Mouse (Mus musculus): ENCODE data around the gene Hsf2bp. TPM values are rescaled to one million over a fixed set of nuclear protein-coding genes. Genes with fewer than 3 reads are reported as not detected.

Hsf2bp gene
- polyA plus RNA-seq, 2 experiments: 0.07 to 0.10 TPM

- peaks cover 11% of the 10 kb centered on the region for H3K36me3 ChIP-seq (replicated peaks; ENCODE audit: control insufficient read depth, insufficient read depth, low read depth)
- 74% methylated on average over 6 of the region's 6 CpGs for WGBS (ENCODE audit: insufficient replicate concordance)
- no peak for TF ChIP-seq CTCF (IDR thresholded peaks at IDR 0.05; ENCODE audit: low read depth)
- no peak for TF ChIP-seq EP300 (IDR thresholded peaks at IDR 0.05; ENCODE audit: low read depth)
Observed at GRCm38 (mm10) chr17:32050609-32051008, 14.5 kb upstream of the Hsf2bp start.

DNA sequence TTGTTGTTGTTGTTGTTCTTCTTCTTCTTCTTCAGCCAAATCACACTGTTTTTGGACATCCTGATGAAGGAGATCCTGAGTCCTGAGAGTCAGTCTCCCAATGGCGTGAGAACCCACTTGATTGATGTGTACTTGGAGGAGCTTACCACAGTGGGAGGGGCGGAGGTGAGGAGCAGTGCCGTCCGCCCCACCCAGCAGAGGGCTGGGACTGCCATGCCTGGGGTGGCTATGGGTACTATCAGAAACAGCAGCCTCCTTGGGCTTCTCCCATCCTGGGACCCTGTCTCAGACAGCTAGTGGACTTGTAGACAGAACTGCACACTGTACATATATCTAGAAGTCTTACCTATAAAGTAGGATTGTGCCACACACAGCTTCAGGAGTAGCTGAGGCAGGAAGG, 13.8 kb upstream of the Hsf2bp start:
- Histone ChIP-seq H3K9me3 (ENCODE audit: control insufficient read depth, low read length) (no peaks in the 10 kb centered on the region), H3K4me1 (replicated peaks; ENCODE audit: control insufficient read depth in 2 of 2, insufficient read depth in 2 of 2, low read length in 1 of 2) (no peaks in the 10 kb centered on the region), H3K27me3 (ENCODE audit: control insufficient read depth, insufficient read depth, low read length) (no peaks in the 10 kb centered on the region), H3K36me3 (replicated peaks; ENCODE audit: control insufficient read depth, insufficient read depth, low read depth) (peaks cover 11% of the 10 kb centered on the region), H3K4me3 (ENCODE audit: insufficient read depth in 1 of 2, low read depth in 2 of 2, low read length in 2 of 2) (no peak overlapping the region), H3K27ac (no peak overlapping the region), H3K9ac (replicated peaks) (no peak overlapping the region), H3K4me2 (ENCODE audit: low read depth) (no peak overlapping the region)
- TF ChIP-seq CTCF (IDR thresholded peaks at IDR 0.05; ENCODE audit: low read depth) (no peak), EP300 (IDR thresholded peaks at IDR 0.05; ENCODE audit: low read depth) (no peak)
- WGBS (ENCODE audit: insufficient replicate concordance): 54% methylated on average over 4 of the region's 4 CpGs
- DNase-seq (ENCODE audit: low read depth in 3 of 3, low spot score in 3 of 3): no peak
- ATAC-seq (ENCODE audit: insufficient read depth): no peak

More at GRCm38 (mm10) chr17:32050609-32051008, 14.5 kb upstream of the Hsf2bp start:
- no peak overlapping the region for H3K27ac ChIP-seq
- DNase-seq (ENCODE audit: low read depth in 3 of 3, low spot score in 3 of 3) (no peak), ATAC-seq (ENCODE audit: insufficient read depth) (no peak)
- no peak overlapping the region for H3K4me2 ChIP-seq (ENCODE audit: low read depth)
- no peaks in the 10 kb centered on the region for H3K9me3 ChIP-seq (ENCODE audit: control insufficient read depth, low read length)
- H3K9ac ChIP-seq (replicated peaks): no peak overlapping the region
- H3K4me1 ChIP-seq (replicated peaks; ENCODE audit: control insufficient read depth in 2 of 2, insufficient read depth in 2 of 2, low read length in 1 of 2): no peaks in the 10 kb centered on the region
- no peaks in the 10 kb centered on the region for H3K27me3 ChIP-seq (ENCODE audit: control insufficient read depth, insufficient read depth, low read length)
- H3K4me3 ChIP-seq (ENCODE audit: insufficient read depth in 1 of 2, low read depth in 2 of 2, low read length in 2 of 2): no peak overlapping the region

DNA sequence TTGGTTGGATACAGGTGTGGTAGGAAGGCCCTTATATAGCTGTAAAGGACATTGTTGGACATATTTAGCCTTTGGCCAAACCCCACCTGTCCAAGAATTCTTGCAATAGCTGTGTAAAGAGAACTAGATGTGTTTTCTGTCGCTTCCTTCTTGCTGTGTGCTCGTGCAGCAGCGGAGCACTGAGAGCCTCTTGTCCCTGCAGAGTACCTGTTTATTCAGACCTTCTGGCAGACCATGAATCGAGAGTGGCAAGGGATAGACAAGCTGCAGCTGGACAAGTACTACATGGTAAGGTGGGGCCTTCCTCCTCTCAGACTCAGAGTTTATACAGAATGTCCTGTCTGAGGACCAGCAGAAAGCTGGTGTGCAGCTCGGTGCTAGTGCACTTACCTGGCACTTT, 12.2 kb upstream of the Hsf2bp start:
- no peak overlapping the region for H3K27ac ChIP-seq
- H3K4me1 ChIP-seq (replicated peaks; ENCODE audit: control insufficient read depth in 2 of 2, insufficient read depth in 2 of 2, low read length in 1 of 2): no peaks in the 10 kb centered on the region
- TF ChIP-seq CTCF (IDR thresholded peaks at IDR 0.05; ENCODE audit: low read depth) (no peak), EP300 (IDR thresholded peaks at IDR 0.05; ENCODE audit: low read depth) (no peak)
- no peak overlapping the region for H3K9ac ChIP-seq (replicated peaks)
- H3K4me3 ChIP-seq (ENCODE audit: insufficient read depth in 1 of 2, low read depth in 2 of 2, low read length in 2 of 2): no peak overlapping the region
- ATAC-seq (ENCODE audit: insufficient read depth) (no peak), DNase-seq (ENCODE audit: low read depth in 3 of 3, low spot score in 3 of 3) (no peak)
- H3K36me3 ChIP-seq (replicated peaks; ENCODE audit: control insufficient read depth, insufficient read depth, low read depth): peaks cover 11% of the 10 kb centered on the region
- no peaks in the 10 kb centered on the region for H3K27me3 ChIP-seq (ENCODE audit: control insufficient read depth, insufficient read depth, low read length)
- WGBS (ENCODE audit: insufficient replicate concordance): 74% methylated on average over 5 of the region's 5 CpGs
- no peak overlapping the region for H3K4me2 ChIP-seq (ENCODE audit: low read depth)
- no peaks in the 10 kb centered on the region for H3K9me3 ChIP-seq (ENCODE audit: control insufficient read depth, low read length)

- DNase-seq (ENCODE audit: low read depth in 3 of 3, low spot score in 3 of 3) (no peak), ATAC-seq (ENCODE audit: insufficient read depth) (no peak)
- 73% methylated on average over 5 of the region's 5 CpGs for WGBS (ENCODE audit: insufficient replicate concordance)
- H3K4me3 ChIP-seq (ENCODE audit: insufficient read depth in 1 of 2, low read depth in 2 of 2, low read length in 2 of 2): no peak overlapping the region
- no peak overlapping the region for H3K9ac ChIP-seq (replicated peaks)
- no peak overlapping the region for H3K4me2 ChIP-seq (ENCODE audit: low read depth)
- H3K9me3 ChIP-seq (ENCODE audit: control insufficient read depth, low read length): no peaks in the 10 kb centered on the region
- H3K4me1 ChIP-seq (replicated peaks; ENCODE audit: control insufficient read depth in 2 of 2, insufficient read depth in 2 of 2, low read length in 1 of 2): no peaks in the 10 kb centered on the region
- peaks cover 11% of the 10 kb centered on the region for H3K36me3 ChIP-seq (replicated peaks; ENCODE audit: control insufficient read depth, insufficient read depth, low read depth)
- TF ChIP-seq CTCF (IDR thresholded peaks at IDR 0.05; ENCODE audit: low read depth): no peak
- no peak for TF ChIP-seq EP300 (IDR thresholded peaks at IDR 0.05; ENCODE audit: low read depth)
- H3K27me3 ChIP-seq (ENCODE audit: control insufficient read depth, insufficient read depth, low read length): no peaks in the 10 kb centered on the region
- H3K27ac ChIP-seq: no peak overlapping the region
Observed at GRCm38 (mm10) chr17:32046541-32046940, 10.4 kb upstream of the Hsf2bp start.

GRCm38 (mm10) chr17:32040263-32040662, 4.1 kb upstream of the Hsf2bp start:
- Histone ChIP-seq H3K27ac (no peak overlapping the region), H3K4me1 (replicated peaks; ENCODE audit: control insufficient read depth in 2 of 2, insufficient read depth in 2 of 2, low read length in 1 of 2) (peaks cover 7 to 15% of the 10 kb centered on the region in 2 experiments; a peak in 3 of 4 replicates), H3K27me3 (ENCODE audit: control insufficient read depth, insufficient read depth, low read length) (no peaks in the 10 kb centered on the region), H3K4me3 (ENCODE audit: insufficient read depth in 1 of 2, low read depth in 2 of 2, low read length in 2 of 2) (no peak overlapping the region), H3K9me3 (ENCODE audit: control insufficient read depth, low read length) (no peaks in the 10 kb centered on the region), H3K4me2 (ENCODE audit: low read depth) (no peak overlapping the region), H3K36me3 (replicated peaks; ENCODE audit: control insufficient read depth, insufficient read depth, low read depth) (no peaks in the 10 kb centered on the region; the same call in 1 of the 2 replicates), H3K9ac (replicated peaks) (no peak overlapping the region)
- no peak for TF ChIP-seq CTCF (IDR thresholded peaks at IDR 0.05; ENCODE audit: low read depth)
- no peak for TF ChIP-seq EP300 (IDR thresholded peaks at IDR 0.05; ENCODE audit: low read depth)
- DNase-seq (ENCODE audit: low read depth in 3 of 3, low spot score in 3 of 3) (no peak), ATAC-seq (ENCODE audit: insufficient read depth) (no peak)
- 48% methylated on average over 10 of the region's 10 CpGs for WGBS (ENCODE audit: insufficient replicate concordance)

Measured in liver, embryonic 14.5 days (tissue).